Mouse (Mus musculus) heart, embryonic 12.5 days (tissue): ENCODE results near the gene Hcfc2. TPM values are rescaled to one million over a fixed set of nuclear protein-coding genes. Genes with fewer than 3 reads are reported as not detected.

Source experiments
- ATAC-seq: fragments of 200-750 bp; cut with Nextera tagmentation; 2 replicates; pipeline ENCODE4 v1.8.0; 2017; ENCODE audit warnings: moderate TSS enrichment, moderate library complexity; ENCODE audit not compliant: insufficient number of reproducible peaks, low FRiP score
- H3K27ac ChIP-seq: fragments of 300-500 bp; sonication (generic); 2 replicates; pipeline ENCODE4 v1.5.1; 2016; ENCODE audit warnings: mild to moderate bottlenecking, moderate library complexity; ENCODE audit not compliant: poor library complexity, severe bottlenecking
- H3K27me3 ChIP-seq: fragments of 300-500 bp; sonication (generic); replicated peaks from 2 replicates; pipeline ENCODE4 v1.6.1; 2016; ENCODE audit warnings: mild to moderate bottlenecking, moderate library complexity
- H3K36me3 ChIP-seq: fragments of 300-500 bp; sonication (generic); 2 replicates; pipeline ENCODE4 v1.6.1; 2016; ENCODE audit warnings: mild to moderate bottlenecking, moderate library complexity
- H3K4me1 ChIP-seq: fragments of 300-500 bp; sonication (generic); replicated peaks from 2 replicates; pipeline ENCODE4 v1.6.1; 2016; ENCODE audit warnings: mild to moderate bottlenecking
- H3K4me2 ChIP-seq: fragments of 300-500 bp; sonication (generic); 2 replicates; pipeline ENCODE4 v1.6.1; 2016; ENCODE audit warnings: mild to moderate bottlenecking, moderate library complexity
- H3K4me3 ChIP-seq: fragments of 300-500 bp; sonication (generic); 2 replicates; pipeline ENCODE4 v1.5.1; 2016; ENCODE audit warnings: mild to moderate bottlenecking
- H3K9ac ChIP-seq: fragments of 300-500 bp; sonication (generic); 2 replicates; pipeline ENCODE4 v1.6.1; 2016; ENCODE audit warnings: mild to moderate bottlenecking, moderate library complexity
- H3K9me3 ChIP-seq: fragments of 300-500 bp; sonication (generic); replicated peaks from 2 replicates; pipeline ENCODE4 v1.6.1; 2016; ENCODE audit warnings: mild to moderate bottlenecking, moderate library complexity
- WGBS: fragments of 180-500 bp; shearing (Covaris S2); methylation state at CpG from one replicate; pipeline ENCODE4 v1.1.7; 2016; 5-methylcytosine and 5-hydroxymethylcytosine counted together
- polyA plus RNA-seq: library from polyadenylated mRNA; unstranded; fragments of >200 nt; fragmentation: Nextera tagmentation; extraction: Ambion mirVana; gene quantifications from 2 replicates; pipeline ENCODE4 v1.2.1, GENCODE M21; 2016

Gene Hcfc2
- polyA plus RNA-seq, 1 experiment from 2014 or later = 52.0 TPM

GRCm38 (mm10) chr10:82741876-82742275 lies 45.9 kb downstream of the Hcfc2 start:
- Histone ChIP-seq H3K9ac (no peak overlapping the region), H3K36me3 (peaks cover 53% of the 10 kb centered on the region), H3K4me2 (no peak overlapping the region), H3K4me3 (no peak overlapping the region), H3K4me1 (no peaks in the 10 kb centered on the region), H3K9me3 (no peaks in the 10 kb centered on the region), H3K27me3 (no peaks in the 10 kb centered on the region), H3K27ac (no peak overlapping the region)
- no peak for ATAC-seq
- 90% methylated on average over 4 of the region's 4 CpGs for WGBS

- Histone ChIP-seq H3K27me3 (no peaks in the 10 kb centered on the region), H3K27ac (no peak overlapping the region), H3K4me2 (no peak overlapping the region), H3K36me3 (peaks cover 57% of the 10 kb centered on the region), H3K9me3 (no peaks in the 10 kb centered on the region), H3K4me1 (no peaks in the 10 kb centered on the region), H3K9ac (no peak overlapping the region), H3K4me3 (no peak overlapping the region)
- 82% methylated on average over 1 of the region's 1 CpGs for WGBS
- ATAC-seq = no peak
These were observed 46.6 kb downstream of the Hcfc2 start for GRCm38 (mm10) chr10:82742578-82742977.

- ATAC-seq = no peak
These were observed 48.3 kb downstream of the Hcfc2 start for GRCm38 (mm10) chr10:82744296-82744695.

GRCm38 (mm10) chr10:82745301-82745700 lies 49.3 kb downstream of the Hcfc2 start:
- H3K9ac ChIP-seq = no peak overlapping the region
- no peak overlapping the region for H3K27ac ChIP-seq
- no peaks in the 10 kb centered on the region for H3K27me3 ChIP-seq
- WGBS = 87% methylated on average over 5 of the region's 5 CpGs
- no peak for ATAC-seq
- H3K4me2 ChIP-seq = no peak overlapping the region
- no peak overlapping the region for H3K4me3 ChIP-seq
- peaks cover 54% of the 10 kb centered on the region for H3K36me3 ChIP-seq
- H3K9me3 ChIP-seq = no peaks in the 10 kb centered on the region
- H3K4me1 ChIP-seq = no peaks in the 10 kb centered on the region

More at GRCm38 (mm10) chr10:82744296-82744695, 48.3 kb downstream of the Hcfc2 start:
- Histone ChIP-seq H3K9me3 (no peaks in the 10 kb centered on the region), H3K4me1 (no peaks in the 10 kb centered on the region), H3K36me3 (peaks cover 57% of the 10 kb centered on the region), H3K27me3 (no peaks in the 10 kb centered on the region), H3K4me3 (no peak overlapping the region), H3K4me2 (no peak overlapping the region), H3K27ac (no peak overlapping the region), H3K9ac (no peak overlapping the region)
- 90% methylated on average over 6 of the region's 6 CpGs for WGBS

GRCm38 (mm10) chr10:82746988-82747850 lies 51.3 kb downstream of the Hcfc2 start:
- no peak for ATAC-seq
- Histone ChIP-seq H3K9ac (no peak overlapping the region), H3K27me3 (no peaks in the 10 kb centered on the region), H3K4me3 (no peak overlapping the region), H3K4me2 (no peak overlapping the region), H3K36me3 (peaks cover 73% of the 10 kb centered on the region), H3K27ac (no peak overlapping the region), H3K4me1 (no peaks in the 10 kb centered on the region), H3K9me3 (no peaks in the 10 kb centered on the region)
- WGBS = 85% methylated on average over 15 of the region's 15 CpGs

GRCm38 (mm10) chr10:82750778-82751177 lies 54.8 kb downstream of the Hcfc2 start:
- Histone ChIP-seq H3K4me3 (no peak overlapping the region), H3K27ac (no peak overlapping the region), H3K4me1 (no peaks in the 10 kb centered on the region), H3K9me3 (0 out of 2 replicates have a peak, but pooled peaks cover 5% of the 10 kb centered on the region), H3K4me2 (no peak overlapping the region), H3K36me3 (peaks cover 89% of the 10 kb centered on the region), H3K9ac (no peak overlapping the region), H3K27me3 (no peaks in the 10 kb centered on the region)
- WGBS = 91% methylated on average over 6 of the region's 6 CpGs
- ATAC-seq = no peak

- Histone ChIP-seq H3K9ac (no peak overlapping the region), H3K36me3 (peaks cover 89% of the 10 kb centered on the region), H3K4me1 (no peaks in the 10 kb centered on the region), H3K4me2 (no peak overlapping the region), H3K27ac (no peak overlapping the region), H3K4me3 (no peak overlapping the region), H3K27me3 (no peaks in the 10 kb centered on the region), H3K9me3 (0 out of 2 replicates have a peak, but pooled peaks cover 5% of the 10 kb centered on the region)
- ATAC-seq = no peak
- WGBS = 95% methylated on average over 3 of the region's 3 CpGs
These were observed 57.0 kb downstream of the Hcfc2 start for GRCm38 (mm10) chr10:82752921-82753320.

- 97% methylated on average over 1 of the region's 1 CpGs for WGBS
- ATAC-seq = no peak
- H3K9ac ChIP-seq = no peak overlapping the region
- H3K4me1 ChIP-seq = peaks cover 1% of the 10 kb centered on the region; the same call in 1 of the 2 replicates
- no peak overlapping the region for H3K4me2 ChIP-seq
- H3K27ac ChIP-seq = no peak overlapping the region
- H3K27me3 ChIP-seq = no peaks in the 10 kb centered on the region
- H3K36me3 ChIP-seq = peaks cover 90% of the 10 kb centered on the region
- no peak overlapping the region for H3K4me3 ChIP-seq
- 0 out of 2 replicates have a peak, but pooled peaks cover 5% of the 10 kb centered on the region for H3K9me3 ChIP-seq
These were observed 58.7 kb downstream of the Hcfc2 start for GRCm38 (mm10) chr10:82754642-82755041.

- WGBS = 96% methylated on average over 11 of the region's 11 CpGs
- ATAC-seq = no peak
- no peak overlapping the region for H3K9ac ChIP-seq
- 0 out of 2 replicates have a peak, but pooled peaks cover 5% of the 10 kb centered on the region for H3K9me3 ChIP-seq
- H3K27ac ChIP-seq = no peak overlapping the region
- no peak overlapping the region for H3K4me2 ChIP-seq
- peaks cover 8% of the 10 kb centered on the region for H3K4me1 ChIP-seq
- no peak overlapping the region for H3K4me3 ChIP-seq
- H3K36me3 ChIP-seq = peaks cover 94% of the 10 kb centered on the region
- no peaks in the 10 kb centered on the region for H3K27me3 ChIP-seq
These were observed 59.4 kb downstream of the Hcfc2 start for GRCm38 (mm10) chr10:82755213-82755890.

GRCm38 (mm10) chr10:82756466-82756865 lies 60.5 kb downstream of the Hcfc2 start:
- no peak overlapping the region for H3K27ac ChIP-seq
- peaks cover 94% of the 10 kb centered on the region for H3K36me3 ChIP-seq
- H3K4me1 ChIP-seq = peaks cover 20% of the 10 kb centered on the region
- ATAC-seq = no peak
- H3K27me3 ChIP-seq = no peaks in the 10 kb centered on the region
- no peak overlapping the region for H3K4me2 ChIP-seq
- 96% methylated on average over 9 of the region's 9 CpGs for WGBS
- H3K9ac ChIP-seq = no peak overlapping the region
- 0 out of 2 replicates have a peak, but pooled peaks cover 5% of the 10 kb centered on the region for H3K9me3 ChIP-seq
- H3K4me3 ChIP-seq = no peak overlapping the region

GRCm38 (mm10) chr10:82757341-82757740 lies 61.4 kb downstream of the Hcfc2 start:
- H3K4me1 ChIP-seq = peaks cover 23% of the 10 kb centered on the region

More at GRCm38 (mm10) chr10:82757341-82757740, 61.4 kb downstream of the Hcfc2 start:
- 80% methylated on average over 9 of the region's 9 CpGs for WGBS
- H3K27ac ChIP-seq = no peak overlapping the region
- H3K4me3 ChIP-seq = no peak overlapping the region
- H3K4me2 ChIP-seq = no peak overlapping the region
- 0 out of 2 replicates have a peak, but pooled peaks cover 5% of the 10 kb centered on the region for H3K9me3 ChIP-seq
- peaks cover 86% of the 10 kb centered on the region for H3K36me3 ChIP-seq
- no peak for ATAC-seq
- H3K27me3 ChIP-seq = no peaks in the 10 kb centered on the region
- H3K9ac ChIP-seq = no peak overlapping the region
